Mouse (Mus musculus): ENCODE data around the gene Tmem132c. TPM values are rescaled to one million over a fixed set of nuclear protein-coding genes. Genes with fewer than 3 reads are reported as not detected.
A peak's percentile ranks its signal among the peaks of the same experiment; 100 is the strongest.

Gene Tmem132c
- polyA plus RNA-seq, 1 experiment from 2014 or later, result 1.7 TPM

- WGBS, result 2% methylated on average over 13 of the region's 13 CpGs
- no peak for ATAC-seq (ENCODE audit: low FRiP score, low TSS enrichment)
Observed at GRCm38 (mm10) chr5:127242763-127243160, 1.2 kb downstream of the Tmem132c start.

GRCm38 (mm10) chr5:127243209-127243608, 1.6 kb downstream of the Tmem132c start:
- DNase-seq (ENCODE audit: low spot score) (no peak), ATAC-seq (ENCODE audit: low FRiP score, low TSS enrichment) (no peak)
- H3K4me3 ChIP-seq (ENCODE audit: low read depth, low read length), result peak overlapping the region; percentile 49
- no peaks in the 10 kb centered on the region for H3K4me1 ChIP-seq (replicated peaks; ENCODE audit: control insufficient read depth, insufficient read depth)
- TF ChIP-seq EP300 (optimal IDR thresholded peaks at IDR 0.05), result no peak
- H3K27me3 ChIP-seq (ENCODE audit: control insufficient read depth, insufficient read depth, low read length), result peaks cover 13% of the 10 kb centered on the region
- no peak overlapping the region for H3K27ac ChIP-seq (replicated peaks)
- under 1% methylated on average over 16 of the region's 16 CpGs for WGBS
- no peaks in the 10 kb centered on the region for H3K9me3 ChIP-seq (ENCODE audit: control insufficient read depth, low read length)
- H3K9ac ChIP-seq (ENCODE audit: low read length), result no peak overlapping the region
- H3K36me3 ChIP-seq (ENCODE audit: control insufficient read depth, insufficient read depth, low read length), result no peaks in the 10 kb centered on the region
- H3K4me2 ChIP-seq (replicated peaks; ENCODE audit: low read depth), result peak overlapping the region; percentile 38

More at GRCm38 (mm10) chr5:127242763-127243160, 1.2 kb downstream of the Tmem132c start:
- Histone ChIP-seq H3K4me2 (replicated peaks; ENCODE audit: low read depth) (peak overlapping the region; percentile 70), H3K4me1 (replicated peaks; ENCODE audit: control insufficient read depth, insufficient read depth) (no peaks in the 10 kb centered on the region), H3K36me3 (ENCODE audit: control insufficient read depth, insufficient read depth, low read length) (no peaks in the 10 kb centered on the region), H3K4me3 (ENCODE audit: low read depth, low read length) (peak overlapping the region; percentile 49), H3K27me3 (ENCODE audit: control insufficient read depth, insufficient read depth, low read length) (peaks cover 13% of the 10 kb centered on the region), H3K27ac (replicated peaks) (no peak overlapping the region), H3K9me3 (ENCODE audit: control insufficient read depth, low read length) (no peaks in the 10 kb centered on the region), H3K9ac (ENCODE audit: low read length) (no peak overlapping the region)
- DNase-seq (ENCODE audit: low spot score), result no peak
- TF ChIP-seq CTCF (IDR thresholded peaks at IDR 0.05; ENCODE audit: low read depth) (no peak), EP300 (optimal IDR thresholded peaks at IDR 0.05) (no peak)

GRCm38 (mm10) chr5:127243611-127244010, 2.0 kb downstream of the Tmem132c start:
- Histone ChIP-seq H3K9me3 (ENCODE audit: control insufficient read depth, low read length) (no peaks in the 10 kb centered on the region), H3K27me3 (ENCODE audit: control insufficient read depth, insufficient read depth, low read length) (peaks cover 13% of the 10 kb centered on the region), H3K9ac (ENCODE audit: low read length) (no peak overlapping the region), H3K4me3 (ENCODE audit: low read depth, low read length) (peak overlapping the region; percentile 49), H3K4me1 (replicated peaks; ENCODE audit: control insufficient read depth, insufficient read depth) (no peaks in the 10 kb centered on the region), H3K4me2 (replicated peaks; ENCODE audit: low read depth) (peak overlapping the region; percentile 38), H3K36me3 (ENCODE audit: control insufficient read depth, insufficient read depth, low read length) (no peaks in the 10 kb centered on the region), H3K27ac (replicated peaks) (no peak overlapping the region)
- ATAC-seq (ENCODE audit: low FRiP score, low TSS enrichment) (no peak), DNase-seq (ENCODE audit: low spot score) (no peak)
- no peak for TF ChIP-seq EP300 (optimal IDR thresholded peaks at IDR 0.05)
- no peak for TF ChIP-seq CTCF (IDR thresholded peaks at IDR 0.05; ENCODE audit: low read depth)
- 12% methylated on average over 13 of the region's 13 CpGs for WGBS

DNA sequence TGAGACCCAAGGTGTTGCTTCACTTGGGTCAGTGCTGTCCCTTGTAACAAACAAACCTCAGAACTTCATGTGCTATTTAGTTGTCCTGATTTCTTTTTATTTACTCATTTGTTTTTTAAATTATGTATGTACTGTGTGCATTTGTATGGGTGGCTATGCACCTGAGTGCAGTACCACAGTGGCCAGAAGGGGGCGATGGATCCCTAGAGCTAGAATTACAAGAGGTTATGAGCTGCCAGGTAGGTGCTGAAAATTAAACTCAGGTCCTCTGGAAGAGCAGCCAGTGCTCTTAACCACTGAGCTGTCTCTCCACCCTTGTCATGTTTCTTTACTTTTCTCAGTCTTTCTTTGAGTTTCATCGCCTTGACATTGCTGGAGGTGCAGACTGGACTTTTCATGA, 11.7 kb downstream of the Tmem132c start:
- TF ChIP-seq EP300 (optimal IDR thresholded peaks at IDR 0.05) (no peak), CTCF (IDR thresholded peaks at IDR 0.05; ENCODE audit: low read depth) (peak; percentile 31; the same call in 1 of the 2 replicates)
- no peak for DNase-seq (ENCODE audit: low spot score)
- 58% methylated on average over 2 of the region's 2 CpGs for WGBS

DNA sequence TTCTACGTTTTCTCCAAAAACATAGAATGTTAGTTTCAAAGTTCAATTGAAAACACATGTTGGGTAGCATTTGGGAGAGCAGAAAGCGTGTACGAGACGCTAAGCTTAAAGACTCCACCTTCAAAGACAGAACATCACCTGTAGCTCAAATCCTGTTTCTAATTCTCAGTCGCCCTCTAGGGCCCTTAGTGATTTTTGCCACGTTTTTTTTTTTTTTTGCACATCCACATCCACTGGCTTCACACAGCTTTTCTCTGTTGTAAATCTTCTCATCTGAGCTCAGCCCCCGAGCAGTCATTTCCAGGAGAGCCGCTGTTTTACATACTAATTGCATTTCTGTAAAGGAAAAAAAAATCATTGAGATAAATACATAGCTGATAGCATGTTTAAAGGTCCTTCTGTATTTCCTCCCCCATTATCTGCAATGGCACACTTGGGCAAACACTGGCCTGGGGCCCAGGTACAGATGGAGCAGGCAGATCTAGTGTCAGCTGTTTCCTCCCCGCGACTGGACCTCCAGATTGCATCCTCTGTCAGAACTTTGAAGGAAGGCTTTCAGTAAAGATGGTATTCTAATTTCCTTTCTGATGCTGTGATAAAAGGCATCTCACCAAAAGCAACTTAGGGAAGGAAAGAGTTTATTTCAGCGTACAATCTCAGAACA, 15.5 kb downstream of the Tmem132c start:
- Histone ChIP-seq H3K27ac (replicated peaks) (no peak overlapping the region), H3K36me3 (ENCODE audit: control insufficient read depth, insufficient read depth, low read length) (no peaks in the 10 kb centered on the region), H3K4me3 (ENCODE audit: low read depth, low read length) (no peak overlapping the region), H3K9me3 (ENCODE audit: control insufficient read depth, low read length) (no peaks in the 10 kb centered on the region), H3K9ac (ENCODE audit: low read length) (no peak overlapping the region), H3K4me1 (replicated peaks; ENCODE audit: control insufficient read depth, insufficient read depth) (no peaks in the 10 kb centered on the region), H3K4me2 (replicated peaks; ENCODE audit: low read depth) (no peak overlapping the region), H3K27me3 (ENCODE audit: control insufficient read depth, insufficient read depth, low read length) (no peaks in the 10 kb centered on the region)
- 62% methylated on average over 11 of the region's 11 CpGs for WGBS
- TF ChIP-seq CTCF (IDR thresholded peaks at IDR 0.05; ENCODE audit: low read depth) (no peak), EP300 (optimal IDR thresholded peaks at IDR 0.05) (no peak)
- no peak for ATAC-seq (ENCODE audit: low FRiP score, low TSS enrichment)
- DNase-seq (ENCODE audit: low spot score), result no peak

More for the DNA sequence above, 11.7 kb downstream of the Tmem132c start:
- ATAC-seq (ENCODE audit: low FRiP score, low TSS enrichment), result no peak
- no peaks in the 10 kb centered on the region for H3K9me3 ChIP-seq (ENCODE audit: control insufficient read depth, low read length)
- no peaks in the 10 kb centered on the region for H3K27me3 ChIP-seq (ENCODE audit: control insufficient read depth, insufficient read depth, low read length)
- no peaks in the 10 kb centered on the region for H3K4me1 ChIP-seq (replicated peaks; ENCODE audit: control insufficient read depth, insufficient read depth)
- H3K9ac ChIP-seq (ENCODE audit: low read length), result no peak overlapping the region
- no peaks in the 10 kb centered on the region for H3K36me3 ChIP-seq (ENCODE audit: control insufficient read depth, insufficient read depth, low read length)
- no peak overlapping the region for H3K4me2 ChIP-seq (replicated peaks; ENCODE audit: low read depth)
- no peak overlapping the region for H3K4me3 ChIP-seq (ENCODE audit: low read depth, low read length)
- H3K27ac ChIP-seq (replicated peaks), result no peak overlapping the region

DNA sequence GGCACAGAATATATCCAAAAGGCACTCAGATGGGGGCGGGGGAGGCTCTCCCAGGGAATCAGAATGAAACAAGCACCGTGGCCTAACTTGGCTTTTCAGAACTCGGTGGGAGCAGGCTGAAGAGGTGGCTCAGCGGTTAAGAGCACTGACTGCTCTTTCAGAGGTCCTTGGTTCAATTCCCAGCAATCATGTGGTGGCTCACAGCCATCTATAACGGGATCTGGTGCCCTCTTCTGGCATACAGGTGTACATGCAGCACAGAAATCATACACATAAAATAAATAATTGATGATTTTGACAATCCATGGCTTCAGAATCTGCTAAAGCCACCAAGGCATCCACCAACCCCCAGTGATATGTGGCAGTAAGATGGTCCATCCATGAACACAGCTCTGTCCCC, 20.5 kb downstream of the Tmem132c start:
- H3K4me1 ChIP-seq (replicated peaks; ENCODE audit: control insufficient read depth, insufficient read depth), result no peaks in the 10 kb centered on the region
- ATAC-seq (ENCODE audit: low FRiP score, low TSS enrichment) (no peak), DNase-seq (ENCODE audit: low spot score) (no peak)
- H3K27ac ChIP-seq (replicated peaks), result no peak overlapping the region
- 83% methylated on average over 5 of the region's 5 CpGs for WGBS
- no peak overlapping the region for H3K9ac ChIP-seq (ENCODE audit: low read length)
- H3K4me2 ChIP-seq (replicated peaks; ENCODE audit: low read depth), result no peak overlapping the region
- H3K27me3 ChIP-seq (ENCODE audit: control insufficient read depth, insufficient read depth, low read length), result no peaks in the 10 kb centered on the region
- H3K4me3 ChIP-seq (ENCODE audit: low read depth, low read length), result no peak overlapping the region
- TF ChIP-seq EP300 (optimal IDR thresholded peaks at IDR 0.05) (no peak), CTCF (IDR thresholded peaks at IDR 0.05; ENCODE audit: low read depth) (peak; percentile 13; the same call in 1 of the 2 replicates)
- no peaks in the 10 kb centered on the region for H3K9me3 ChIP-seq (ENCODE audit: control insufficient read depth, low read length)
- H3K36me3 ChIP-seq (ENCODE audit: control insufficient read depth, insufficient read depth, low read length), result no peaks in the 10 kb centered on the region

Measured in stomach, postnatal 0 days (tissue).